Mouse (Mus musculus) bone marrow macrophage, adult 2 months (primary cell): ENCODE measurements around the gene Flt3l.

Experiments
- CTCF ChIP-seq: IDR thresholded peaks from 2 replicates; pipeline ENCODE4 v1.5.1; 2012; ENCODE audit warnings: low read depth, mild to moderate bottlenecking, low read length, moderate library complexity
- POLR2A ChIP-seq: IDR thresholded peaks from 2 replicates; pipeline ENCODE4 v1.6.1; 2012; ENCODE audit warnings: mild to moderate bottlenecking, low read depth, low read length, borderline replicate concordance

GRCm38 (mm10) chr7:45160866-45161265 is 24.6 kb upstream of the Flt3l start:
- no peak for TF ChIP-seq CTCF
- no peak for TF ChIP-seq POLR2A
